Mouse (Mus musculus): ENCODE data around the gene Srp14.

Srp14 gene

GRCm38 (mm10) chr2:118490241-118491091, 11.0 kb upstream of the Srp14 start:
- DNase-seq (ENCODE audit: low spot score in 2 of 2) = peak; percentile 56 to 72

- DNase-seq (ENCODE audit: low spot score in 2 of 2) = no peak
Observed at GRCm38 (mm10) chr2:118487806-118488205, 8.3 kb upstream of the Srp14 start.

GRCm38 (mm10) chr2:118486933-118487332, 7.4 kb upstream of the Srp14 start:
- DNase-seq (ENCODE audit: low spot score in 2 of 2) = peak; percentile 74 to 89

- DNase-seq (ENCODE audit: low spot score in 2 of 2) = no peak
Observed at GRCm38 (mm10) chr2:118485415-118485814, 5.9 kb upstream of the Srp14 start.

GRCm38 (mm10) chr2:118484386-118484898, 4.9 kb upstream of the Srp14 start:
- DNase-seq (ENCODE audit: low spot score in 2 of 2) = no peak

GRCm38 (mm10) chr2:118483032-118483431, 3.5 kb upstream of the Srp14 start:
- DNase-seq (ENCODE audit: low spot score in 2 of 2) = no peak

GRCm38 (mm10) chr2:118480886-118481285, 1.4 kb upstream of the Srp14 start:
- no peak for DNase-seq (ENCODE audit: low spot score in 2 of 2)

GRCm38 (mm10) chr2:118478833-118479549, 520 bp downstream of the Srp14 start:
- no peak for DNase-seq (ENCODE audit: low spot score in 2 of 2)

- DNase-seq (ENCODE audit: low spot score in 2 of 2) = no peak
Observed at GRCm38 (mm10) chr2:118468354-118468753, 11.2 kb downstream of the Srp14 start.

- no peak for DNase-seq (ENCODE audit: low spot score in 2 of 2)
Observed at GRCm38 (mm10) chr2:118466601-118467000, 12.9 kb downstream of the Srp14 start.

GRCm38 (mm10) chr2:118465894-118466293, 13.6 kb downstream of the Srp14 start:
- no peak for DNase-seq (ENCODE audit: low spot score in 2 of 2)

- no peak for DNase-seq (ENCODE audit: low spot score in 2 of 2)
Observed at GRCm38 (mm10) chr2:118464450-118464849, 15.1 kb downstream of the Srp14 start.

- no peak for DNase-seq (ENCODE audit: low spot score in 2 of 2)
Observed at GRCm38 (mm10) chr2:118463480-118463879, 16.0 kb downstream of the Srp14 start.

GRCm38 (mm10) chr2:118461480-118462165, 17.9 kb downstream of the Srp14 start:
- DNase-seq (ENCODE audit: low spot score in 2 of 2) = no peak

- no peak for DNase-seq (ENCODE audit: low spot score in 2 of 2)
Observed at GRCm38 (mm10) chr2:118457463-118458261, 21.8 kb downstream of the Srp14 start.

- DNase-seq (ENCODE audit: low spot score in 2 of 2) = no peak
Observed at GRCm38 (mm10) chr2:118457029-118457428, 22.5 kb downstream of the Srp14 start.

GRCm38 (mm10) chr2:118451056-118451455, 28.5 kb downstream of the Srp14 start:
- no peak for DNase-seq (ENCODE audit: low spot score in 2 of 2)

- no peak for DNase-seq (ENCODE audit: low spot score in 2 of 2)
Observed at GRCm38 (mm10) chr2:118448181-118448580, 31.3 kb downstream of the Srp14 start.

- no peak for DNase-seq (ENCODE audit: low spot score in 2 of 2)
Observed at GRCm38 (mm10) chr2:118445696-118446674, 33.5 kb downstream of the Srp14 start.

- no peak for DNase-seq (ENCODE audit: low spot score in 2 of 2)
Observed at GRCm38 (mm10) chr2:118442723-118443122, 36.8 kb downstream of the Srp14 start.
